Mouse (Mus musculus) bone marrow, adult 2 months (tissue): Measurements from ENCODE around the gene Dedd. TPM values are rescaled to one million over a fixed set of nuclear protein-coding genes. Genes with fewer than 3 reads are reported as not detected.

ENCODE experiments used
- H3K27ac ChIP-seq: fragments of 200-500 bp; 2 replicates; pipeline ENCODE4 v1.5.1; 2012; ENCODE audit warnings: low read depth, mild to moderate bottlenecking, control low read depth, inconsistent platforms, low read length; ENCODE audit not compliant: control insufficient read depth, poor library complexity, insufficient read depth
- H3K4me1 ChIP-seq: fragments of 200-500 bp; 2 replicates; pipeline ENCODE4 v1.6.1; 2011; ENCODE audit warnings: low read length; ENCODE audit not compliant: control insufficient read depth, insufficient read depth
- H3K4me3 ChIP-seq: fragments of 200-500 bp; replicated peaks from 2 replicates; pipeline ENCODE3; 2011; ENCODE audit warnings: mild to moderate bottlenecking, low read depth, low read length, control low read depth; ENCODE audit not compliant: control insufficient read depth
- CTCF ChIP-seq: fragments of 200-500 bp; IDR thresholded peaks from 2 replicates; pipeline ENCODE4 v1.5.1; 2011; ENCODE audit warnings: low read length, control low read depth; ENCODE audit not compliant: control insufficient read depth, insufficient read depth
- POLR2A ChIP-seq: fragments of 200-500 bp; IDR thresholded peaks from 2 replicates; pipeline ENCODE4 v1.6.1; 2011; ENCODE audit warnings: low read depth, mild to moderate bottlenecking, control low read depth, low read length, borderline replicate concordance; ENCODE audit not compliant: control insufficient read depth
- WGBS: fragments of 180-500 bp; shearing (Covaris S2); methylation state at CpG from one replicate; pipeline ENCODE4 v1.1.7; 2018; 5-methylcytosine and 5-hydroxymethylcytosine counted together
- polyA plus RNA-seq: library from polyadenylated mRNA; stranded (reverse); fragments of >200 nt; gene quantifications from 2 replicates; pipeline ENCODE4 v1.2.4, GENCODE M21; 2011; ENCODE audit warnings: low replicate concordance; ENCODE audit not compliant: missing spikeins, insufficient read depth, insufficient read length

The Dedd gene
- polyA plus RNA-seq, 1 experiment: 49.7 TPM

DNA sequence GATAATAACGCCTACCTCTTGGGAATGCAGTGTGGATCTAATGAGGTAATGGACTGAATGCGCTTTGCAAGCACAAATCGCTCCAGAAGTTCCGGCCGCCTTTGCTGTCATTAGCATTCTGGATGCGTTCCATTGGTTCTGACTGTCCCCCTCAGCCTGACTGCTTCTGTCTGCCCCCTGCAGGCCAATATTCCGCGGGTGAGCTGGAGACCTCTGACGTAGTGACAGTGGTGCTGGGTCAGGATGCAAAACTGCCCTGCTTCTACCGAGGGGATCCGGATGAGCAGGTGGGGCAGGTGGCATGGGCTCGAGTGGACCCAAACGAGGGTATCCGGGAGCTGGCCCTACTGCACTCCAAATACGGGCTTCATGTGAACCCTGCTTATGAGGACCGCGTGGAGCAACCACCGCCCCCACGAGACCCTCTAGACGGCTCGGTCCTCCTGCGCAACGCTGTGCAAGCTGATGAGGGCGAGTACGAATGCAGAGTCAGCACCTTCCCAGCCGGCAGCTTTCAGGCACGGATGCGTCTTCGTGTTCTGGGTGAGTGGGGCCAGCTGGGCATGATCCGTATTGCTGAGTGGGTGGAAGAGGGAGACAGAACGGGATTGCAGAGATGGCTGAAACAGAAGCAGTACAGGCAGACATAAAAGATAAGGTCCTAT lies 51.1 kb downstream of the Dedd start:
- WGBS: 21% methylated on average over 31 of the region's 31 CpGs
- Histone ChIP-seq H3K4me1 (peaks cover 5% of the 10 kb centered on the region), H3K4me3 (no peak overlapping the region), H3K27ac (no peak overlapping the region)
- TF ChIP-seq POLR2A (no peak), CTCF (peak; percentile 87)

DNA sequence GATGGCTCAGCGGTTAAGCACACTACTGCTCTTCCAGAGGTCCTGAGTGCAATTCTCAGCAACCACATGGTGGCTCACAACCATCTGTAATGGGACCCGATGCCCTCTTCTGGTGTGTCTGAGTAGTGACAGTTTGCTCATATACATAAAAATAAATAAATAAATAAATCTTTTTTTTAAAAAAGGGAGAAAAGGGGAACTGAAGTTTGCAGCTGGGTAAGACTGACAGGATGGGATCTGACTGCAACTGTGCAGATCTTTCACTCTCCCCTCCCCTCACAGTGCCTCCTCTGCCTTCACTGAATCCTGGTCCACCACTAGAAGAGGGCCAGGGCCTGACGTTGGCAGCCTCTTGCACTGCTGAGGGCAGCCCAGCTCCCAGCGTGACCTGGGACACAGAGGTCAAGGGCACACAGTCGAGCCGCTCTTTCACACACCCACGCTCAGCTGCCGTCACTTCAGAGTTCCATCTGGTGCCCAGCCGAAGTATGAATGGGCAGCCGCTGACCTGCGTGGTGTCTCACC lies 53.2 kb downstream of the Dedd start:
- 71% methylated on average over 11 of the region's 11 CpGs for WGBS
- H3K27ac ChIP-seq: no peak overlapping the region

DNA sequence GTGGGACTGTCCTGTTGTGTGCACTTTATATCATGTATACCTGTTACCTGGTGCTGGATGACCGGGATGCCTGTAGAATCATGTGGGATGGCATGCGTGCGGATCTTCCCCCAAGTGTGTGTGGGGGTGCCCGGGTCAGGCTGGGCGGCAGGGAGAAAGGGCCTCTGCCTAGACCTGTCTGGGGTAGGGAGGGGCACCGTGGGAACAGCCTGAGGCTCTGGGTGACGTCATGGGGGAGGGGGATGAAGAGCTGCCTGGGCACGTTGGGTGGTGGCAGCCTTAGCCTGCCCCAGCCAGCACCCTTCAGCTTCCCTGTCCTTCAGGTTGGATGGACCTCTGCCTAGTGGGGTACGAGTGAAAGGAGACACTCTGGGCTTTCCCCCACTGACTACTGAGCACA lies 55.4 kb downstream of the Dedd start:
- Histone ChIP-seq H3K27ac (no peak overlapping the region), H3K4me3 (no peak overlapping the region), H3K4me1 (peaks cover 2% of the 10 kb centered on the region; the same call in 1 of the 2 replicates)
- no peak for TF ChIP-seq POLR2A
- no peak for TF ChIP-seq CTCF
- WGBS: 80% methylated on average over 9 of the region's 9 CpGs

More for the DNA sequence above, 53.2 kb downstream of the Dedd start:
- H3K4me3 ChIP-seq: no peak overlapping the region
- no peak for TF ChIP-seq CTCF
- no peak for TF ChIP-seq POLR2A
- peaks cover 2% of the 10 kb centered on the region; the same call in 1 of the 2 replicates for H3K4me1 ChIP-seq

DNA sequence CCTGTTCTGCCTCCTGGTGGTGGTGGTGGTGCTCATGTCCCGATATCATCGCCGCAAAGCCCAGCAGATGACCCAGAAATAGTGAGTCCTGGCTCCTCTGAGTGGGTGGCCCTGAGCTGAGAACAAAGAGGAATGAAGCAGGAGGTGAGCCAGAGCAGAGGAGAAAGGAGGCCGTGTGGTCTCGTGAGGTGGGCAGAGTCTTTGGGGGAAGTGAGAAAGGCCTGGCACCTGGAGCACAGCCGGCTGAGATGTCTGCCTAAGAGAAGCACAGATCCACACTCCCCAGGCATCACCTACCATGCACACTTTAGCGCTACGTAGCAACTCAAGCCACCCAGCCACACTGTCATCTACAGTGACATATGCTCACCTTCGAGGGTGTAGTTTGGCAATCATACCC lies 56.2 kb downstream of the Dedd start:
- H3K27ac ChIP-seq: no peak overlapping the region

DNA sequence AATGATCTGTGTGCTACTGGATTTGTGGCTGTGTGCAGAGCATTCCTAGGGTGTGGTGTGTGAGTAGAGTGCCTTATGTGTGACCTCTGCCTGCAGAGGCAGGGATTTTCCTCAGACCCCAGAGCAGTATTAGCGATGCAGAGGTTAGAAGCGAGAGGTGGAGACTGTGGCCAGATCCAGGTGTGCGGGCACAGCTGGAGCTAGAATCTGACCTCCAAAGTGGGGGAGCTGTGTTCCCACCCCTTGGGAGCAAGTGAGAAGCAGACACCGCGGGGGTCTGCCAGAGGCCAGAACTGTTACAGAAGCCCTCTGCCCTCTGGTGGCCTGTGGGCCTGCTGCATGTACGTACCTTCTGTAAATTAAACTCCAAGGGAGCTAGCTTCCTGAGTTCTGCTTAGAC lies 58.2 kb downstream of the Dedd start:
- peaks cover 2% of the 10 kb centered on the region; the same call in 1 of the 2 replicates for H3K4me1 ChIP-seq
- TF ChIP-seq POLR2A: no peak
- peak; percentile 51 for TF ChIP-seq CTCF
- no peak overlapping the region for H3K27ac ChIP-seq
- H3K4me3 ChIP-seq: no peak overlapping the region
- WGBS: 55% methylated on average over 6 of the region's 6 CpGs

More for the DNA sequence above, 56.2 kb downstream of the Dedd start:
- peaks cover 2% of the 10 kb centered on the region; the same call in 1 of the 2 replicates for H3K4me1 ChIP-seq
- 76% methylated on average over 9 of the region's 9 CpGs for WGBS
- no peak overlapping the region for H3K4me3 ChIP-seq
- TF ChIP-seq POLR2A (no peak), CTCF (no peak)

DNA sequence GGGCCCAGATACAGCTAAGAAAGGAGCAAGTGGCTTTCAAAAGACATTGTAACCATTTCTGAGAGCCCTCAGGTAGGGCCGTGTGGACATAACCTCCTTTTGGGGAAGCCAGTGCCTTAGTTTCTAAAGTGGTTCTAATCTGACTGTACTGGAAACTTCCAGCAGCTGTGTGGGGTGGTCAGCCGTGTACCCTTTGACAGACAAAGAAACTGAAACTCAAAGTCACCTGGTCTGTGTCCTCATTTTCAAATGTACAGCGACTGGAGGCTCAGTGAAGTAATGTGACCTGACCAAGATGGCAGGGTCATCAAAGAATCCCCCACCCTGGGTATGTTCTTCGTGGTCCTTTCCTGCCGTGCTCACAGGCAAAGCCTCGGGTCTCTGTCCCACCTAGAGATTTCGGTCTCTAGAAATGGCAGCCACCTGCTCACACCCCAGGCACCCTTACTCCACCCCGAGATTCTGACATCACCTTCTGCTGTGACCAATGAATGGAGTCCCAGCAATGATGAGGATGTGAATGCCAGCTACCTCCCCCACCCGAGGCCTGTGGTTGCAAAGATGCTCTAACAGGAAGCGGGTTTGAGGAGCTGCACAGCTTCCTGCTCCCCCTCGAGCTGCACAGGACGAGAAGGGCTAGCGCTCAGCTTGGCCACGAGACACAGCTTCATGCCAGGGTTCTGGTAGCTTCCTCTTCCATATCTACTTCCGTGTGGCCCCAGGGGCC lies 59.6 kb downstream of the Dedd start, which contains the start of gene Arhgap30:
Gene Arhgap30 (plus strand): TSS at position 579 of the 727 bp plus-strand sequence.
- peak within 1 kb of the TSS; percentile 87 for H3K4me3 ChIP-seq
- WGBS: 4% methylated on average over 15 of the region's 15 CpGs
- H3K27ac ChIP-seq: peak within 1 kb of the TSS; percentile 95
- TF ChIP-seq POLR2A (peak; percentile 93), CTCF (no peak)
- H3K4me1 ChIP-seq: no peaks in the 10 kb centered on the region; the same call in 1 of the 2 replicates

DNA sequence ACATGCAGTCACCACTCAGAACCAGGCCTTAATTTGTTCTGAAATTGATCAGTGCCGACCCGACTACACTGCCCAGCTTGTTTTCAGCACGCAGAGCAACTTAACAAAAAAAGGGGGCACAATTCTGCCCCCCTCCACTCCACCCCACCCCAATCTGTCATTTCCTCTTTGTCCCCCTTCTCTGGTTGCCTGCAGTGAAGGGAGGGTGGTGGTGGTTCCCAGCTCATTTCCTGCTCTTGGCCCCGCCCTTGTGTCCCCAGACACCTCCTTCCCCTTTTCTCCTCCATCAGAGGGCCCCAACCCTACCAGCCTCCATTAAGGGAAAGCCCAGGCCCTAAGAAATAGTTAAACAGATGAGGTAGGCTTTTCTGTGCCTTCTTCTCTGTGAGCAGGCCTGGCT lies 61.2 kb downstream of the Dedd start:
- TF ChIP-seq POLR2A (no peak), CTCF (no peak)
- Histone ChIP-seq H3K4me3 (peak overlapping the region; percentile 87), H3K4me1 (no peaks in the 10 kb centered on the region; the same call in 1 of the 2 replicates), H3K27ac (peak overlapping the region; percentile 95)
- WGBS: 0% methylated on average over 4 of the region's 4 CpGs

Other genes starting within 250 kb of the Dedd start
- gene Cfap126, start 215.2 kb upstream of the Dedd start, polyA plus RNA-seq: not detected in 2 replicates
- 63.6 and 72.1 TPM in 2 replicates for gene Sdhc, start 178.5 kb upstream of the Dedd start, polyA plus RNA-seq
- not detected in 2 replicates for gene Mpz, start 178.4 kb upstream of the Dedd start, polyA plus RNA-seq
- 4.3 and 5.1 TPM in 2 replicates for gene Pcp4l1, start 132.9 kb upstream of the Dedd start, polyA plus RNA-seq
- 0.80 and 1.0 TPM in 2 replicates for gene Nr1i3, start 115.2 kb upstream of the Dedd start, polyA plus RNA-seq
- 10.8 and 20.1 TPM in 2 replicates for gene Tomm40l, start 106.6 kb upstream of the Dedd start, polyA plus RNA-seq
- 66.3 and 203 TPM in 2 replicates for gene Apoa2, start 104.1 kb upstream of the Dedd start, polyA plus RNA-seq
- 102 and 317 TPM in 2 replicates for gene Fcer1g, start 94.8 kb upstream of the Dedd start, polyA plus RNA-seq
- gene Adamts4, start 78.7 kb upstream of the Dedd start, polyA plus RNA-seq: 0.25 TPM in 1 of 2 replicates, not detected in the other
- gene Ndufs2, start 77.8 kb upstream of the Dedd start, polyA plus RNA-seq: 109 and 134 TPM in 2 replicates
- 29.8 and 67.5 TPM in 2 replicates for gene B4galt3, start 58.8 kb upstream of the Dedd start, polyA plus RNA-seq
- 197 and 282 TPM in 2 replicates for gene Ppox, start 48.0 kb upstream of the Dedd start, polyA plus RNA-seq
- 39.1 and 60.0 TPM in 2 replicates for gene Usp21, start 41.2 kb upstream of the Dedd start, polyA plus RNA-seq
- 34.0 and 84.2 TPM in 2 replicates for gene Ufc1, start 34.1 kb upstream of the Dedd start, polyA plus RNA-seq
- gene Nit1, start 16.5 kb downstream of the Dedd start, polyA plus RNA-seq: 16.0 and 18.8 TPM in 2 replicates
- 73.2 and 94.4 TPM in 2 replicates for gene Pfdn2, start 16.5 kb downstream of the Dedd start, polyA plus RNA-seq
- 1.3 TPM in 1 of 2 replicates, not detected in the other for gene Klhdc9, start 31.7 kb downstream of the Dedd start, polyA plus RNA-seq
- 0.27 and 1.1 TPM in 2 replicates for gene Nectin4, start 41.0 kb downstream of the Dedd start, polyA plus RNA-seq
- gene Arhgap30, start 59.8 kb downstream of the Dedd start, polyA plus RNA-seq: 36.8 and 72.9 TPM in 2 replicates
- gene Usf1, start 82.2 kb downstream of the Dedd start, polyA plus RNA-seq: 48.6 and 92.2 TPM in 2 replicates
- 8.7 and 19.3 TPM in 2 replicates for gene Tstd1, start 89.7 kb downstream of the Dedd start, polyA plus RNA-seq
- 13.2 and 21.5 TPM in 2 replicates for gene F11r, start 108.4 kb downstream of the Dedd start, polyA plus RNA-seq
- gene Alyref2, start 174.3 kb downstream of the Dedd start, polyA plus RNA-seq: 4.5 and 8.7 TPM in 2 replicates
- not detected in 2 replicates for gene Itln1, start 206.1 kb downstream of the Dedd start, polyA plus RNA-seq
- 1.9 and 4.0 TPM in 2 replicates for gene Cd244a, start 230.0 kb downstream of the Dedd start, polyA plus RNA-seq